Mouse (Mus musculus) stomach, embryonic 16.5 days (tissue): ENCODE measurements around the gene Lrch3. TPM values are rescaled to one million over a fixed set of nuclear protein-coding genes. Genes with fewer than 3 reads are reported as not detected.
"Not testable (repeated sequence)": the region's sequence is repeated elsewhere in the genome, so short reads cannot be mapped to it uniquely, and the experiment has no call there.

Source experiments
- ATAC-seq: fragments of 200-750 bp; cut with Nextera tagmentation; 2 replicates; pipeline ENCODE4 v1.8.0; 2017; ENCODE audit warnings: moderate number of reproducible peaks, moderate TSS enrichment; ENCODE audit not compliant: insufficient read depth, low FRiP score
- H3K27ac ChIP-seq: fragments of 300-500 bp; sonication (generic); 2 replicates; pipeline ENCODE4 v1.5.1; 2014; ENCODE audit warnings: low read length
- H3K27me3 ChIP-seq: fragments of 300-500 bp; sonication (generic); 2 replicates; pipeline ENCODE4 v1.6.1; 2014; ENCODE audit warnings: low read length, control low read depth, mixed read lengths; ENCODE audit not compliant: control insufficient read depth, insufficient read depth
- H3K36me3 ChIP-seq: fragments of 300-500 bp; sonication (generic); 2 replicates; pipeline ENCODE4 v1.6.1; 2014; ENCODE audit warnings: low read length; ENCODE audit not compliant: control insufficient read depth, insufficient read depth
- H3K4me1 ChIP-seq: fragments of 300-500 bp; sonication (generic); 2 replicates; pipeline ENCODE4 v1.6.1; 2014; ENCODE audit warnings: low read length, control low read depth, mixed read lengths; ENCODE audit not compliant: control insufficient read depth, insufficient read depth
- H3K4me2 ChIP-seq: fragments of 300-500 bp; sonication (generic); 2 replicates; pipeline ENCODE4 v1.6.1; 2014; ENCODE audit warnings: low read depth, low read length, mixed read lengths
- H3K4me3 ChIP-seq: fragments of 300-500 bp; sonication (generic); replicated peaks from 2 replicates; pipeline ENCODE4 v1.5.1; 2014; ENCODE audit warnings: mild to moderate bottlenecking, low read length
- H3K9ac ChIP-seq: fragments of 300-500 bp; sonication (generic); 2 replicates; pipeline ENCODE4 v1.6.1; 2014; ENCODE audit warnings: low read length
- H3K9me3 ChIP-seq: fragments of 300-500 bp; sonication (generic); replicated peaks from 2 replicates; pipeline ENCODE4 v1.6.1; 2016; ENCODE audit warnings: low read length, control low read depth; ENCODE audit not compliant: control insufficient read depth
- WGBS: fragments of 180-500 bp; shearing (Covaris S2); extraction: QIAGEN DNeasy Blood & Tissue Kit; methylation state at CpG from one replicate; pipeline ENCODE4 v1.1.7; 2014; 5-methylcytosine and 5-hydroxymethylcytosine counted together
- polyA plus RNA-seq: library from polyadenylated mRNA; unstranded; fragments of >200 nt; fragmentation: Nextera tagmentation; extraction: Ambion mirVana; gene quantifications from 2 replicates; pipeline ENCODE4 v1.2.1, GENCODE M21; 2015

Gene Lrch3
- polyA plus RNA-seq, 1 experiment from 2014 or later = 15.5 TPM

- H3K4me1 ChIP-seq = no peaks in the 10 kb centered on the region
- no peak overlapping the region for H3K4me2 ChIP-seq
- no peak overlapping the region for H3K27ac ChIP-seq
- H3K36me3 ChIP-seq = no peaks in the 10 kb centered on the region
- no peak overlapping the region for H3K9ac ChIP-seq
- no peak overlapping the region for H3K4me3 ChIP-seq
- 62% methylated on average over 2 of the region's 2 CpGs for WGBS
- ATAC-seq = no peak
- H3K27me3 ChIP-seq = no peaks in the 10 kb centered on the region
- no peaks in the 10 kb centered on the region for H3K9me3 ChIP-seq
Observed at GRCm38 (mm10) chr16:33048686-33049085, 134.8 kb downstream of the Lrch3 start.

GRCm38 (mm10) chr16:33049809-33050208 is 135.9 kb downstream of the Lrch3 start:
- WGBS = 90% methylated on average over 16 of the region's 16 CpGs
- H3K4me1 ChIP-seq = no peaks in the 10 kb centered on the region
- H3K9ac ChIP-seq = no peak overlapping the region
- no peak overlapping the region for H3K27ac ChIP-seq
- ATAC-seq = no peak
- H3K4me3 ChIP-seq = no peak overlapping the region
- no peaks in the 10 kb centered on the region for H3K36me3 ChIP-seq
- no peak overlapping the region for H3K4me2 ChIP-seq
- H3K9me3 ChIP-seq = no peaks in the 10 kb centered on the region
- no peaks in the 10 kb centered on the region for H3K27me3 ChIP-seq

GRCm38 (mm10) chr16:33053141-33053540 is 139.2 kb downstream of the Lrch3 start:
- no peak overlapping the region for H3K27ac ChIP-seq
- peaks cover 7% of the 10 kb centered on the region for H3K4me1 ChIP-seq
- H3K9ac ChIP-seq = no peak overlapping the region
- no peak for ATAC-seq
- H3K36me3 ChIP-seq = no peaks in the 10 kb centered on the region
- H3K9me3 ChIP-seq = no peaks in the 10 kb centered on the region
- H3K4me2 ChIP-seq = no peak overlapping the region
- 66% methylated on average over 5 of the region's 5 CpGs for WGBS
- no peaks in the 10 kb centered on the region for H3K27me3 ChIP-seq
- H3K4me3 ChIP-seq = no peak overlapping the region

- ATAC-seq, H3K4me2 ChIP-seq, H3K4me1 ChIP-seq, H3K9me3 ChIP-seq, H3K36me3 ChIP-seq, H3K27ac ChIP-seq, H3K4me3 ChIP-seq, H3K27me3 ChIP-seq, H3K9ac ChIP-seq: not testable (repeated sequence)
- 83% methylated on average over 2 of the region's 2 CpGs for WGBS
Observed at GRCm38 (mm10) chr16:33054927-33055326, 141.0 kb downstream of the Lrch3 start.

- Histone ChIP-seq H3K4me2 (peak overlapping the region; percentile 78), H3K4me1 (peaks cover 7% of the 10 kb centered on the region), H3K27ac (no peak overlapping the region), H3K9me3 (no peaks in the 10 kb centered on the region), H3K4me3 (peak overlapping the region; percentile 100), H3K27me3 (no peaks in the 10 kb centered on the region), H3K9ac (peak overlapping the region; percentile 99), H3K36me3 (peaks cover 5% of the 10 kb centered on the region; the same call in 1 of the 2 replicates)
- peak; percentile 16; the same call in 1 of the 2 replicates for ATAC-seq
- WGBS = 22% methylated on average over 10 of the region's 10 CpGs
Observed at GRCm38 (mm10) chr16:33055655-33056054, 141.8 kb downstream of the Lrch3 start.

- peak within 1 kb of the TSS; percentile 99 for H3K9ac ChIP-seq
- H3K36me3 ChIP-seq = peaks cover 10% of the 10 kb centered on the region; the same call in 1 of the 2 replicates
- no peaks in the 10 kb centered on the region for H3K9me3 ChIP-seq
- peak; percentile 89 for ATAC-seq
- peak within 1 kb of the TSS; percentile 88 for H3K27ac ChIP-seq
- H3K27me3 ChIP-seq = no peaks in the 10 kb centered on the region
- peaks cover 7% of the 10 kb centered on the region for H3K4me1 ChIP-seq
- peak within 1 kb of the TSS; percentile 100 for H3K4me3 ChIP-seq
- under 1% methylated on average over 47 of the region's 47 CpGs for WGBS
- peak within 1 kb of the TSS; percentile 79 for H3K4me2 ChIP-seq
Observed at GRCm38 (mm10) chr16:33056095-33056785, 142.3 kb downstream of the Lrch3 start, which contains the start of the genes Iqcg and Rpl35a. Gene Iqcg (minus strand): TSS chr16:33056218. Gene Rpl35a (plus strand): TSS chr16:33056453.

- peaks cover 10% of the 10 kb centered on the region; the same call in 1 of the 2 replicates for H3K36me3 ChIP-seq
- H3K4me2 ChIP-seq = peak overlapping the region; percentile 79
- H3K4me1 ChIP-seq = peaks cover 10% of the 10 kb centered on the region
- H3K9ac ChIP-seq = peak overlapping the region; percentile 99
- H3K4me3 ChIP-seq = peak overlapping the region; percentile 100
- no peaks in the 10 kb centered on the region for H3K27me3 ChIP-seq
- peak; percentile 6; the same call in 1 of the 2 replicates for ATAC-seq
- no peaks in the 10 kb centered on the region for H3K9me3 ChIP-seq
- peak overlapping the region; percentile 88 for H3K27ac ChIP-seq
- WGBS = 0% methylated on average over 24 of the region's 24 CpGs
Observed at GRCm38 (mm10) chr16:33056786-33057185, 142.9 kb downstream of the Lrch3 start.

- no peak for ATAC-seq
- H3K27ac ChIP-seq = no peak overlapping the region
- H3K9ac ChIP-seq = peak overlapping the region; percentile 54
- no peaks in the 10 kb centered on the region for H3K27me3 ChIP-seq
- H3K4me3 ChIP-seq = peak overlapping the region; percentile 23
- H3K4me2 ChIP-seq = peak overlapping the region; percentile 79
- peaks cover 12% of the 10 kb centered on the region for H3K4me1 ChIP-seq
- WGBS = 85% methylated on average over 16 of the region's 16 CpGs
- no peaks in the 10 kb centered on the region for H3K9me3 ChIP-seq
- peaks cover 10% of the 10 kb centered on the region; the same call in 1 of the 2 replicates for H3K36me3 ChIP-seq
Observed at GRCm38 (mm10) chr16:33058033-33058432, 144.1 kb downstream of the Lrch3 start.

- not testable (repeated sequence) for H3K9ac ChIP-seq, H3K36me3 ChIP-seq, ATAC-seq, H3K27me3 ChIP-seq, H3K4me2 ChIP-seq, H3K4me3 ChIP-seq, H3K27ac ChIP-seq, H3K9me3 ChIP-seq
- peaks cover 12% of the 10 kb centered on the region for H3K4me1 ChIP-seq
- 83% methylated on average over 9 of the region's 9 CpGs for WGBS
Observed at GRCm38 (mm10) chr16:33058656-33059055, 144.8 kb downstream of the Lrch3 start.
